Mouse (Mus musculus): ENCODE data around the gene Sema4f. TPM values are rescaled to one million over a fixed set of nuclear protein-coding genes. Genes with fewer than 3 reads are reported as not detected.
A peak's percentile ranks its signal among the peaks of the same experiment; 100 is the strongest.

The Sema4f gene
- polyA plus RNA-seq, 1 experiment from 2014 or later: 4.2 TPM

GRCm38 (mm10) chr6:82868476-82868875, 71.1 kb downstream of the Sema4f start:
- H3K27ac ChIP-seq: no peak overlapping the region
- no peaks in the 10 kb centered on the region for H3K27me3 ChIP-seq
- H3K4me1 ChIP-seq (replicated peaks): peaks cover 4% of the 10 kb centered on the region; the same call in 1 of the 2 replicates
- ATAC-seq (ENCODE audit: insufficient number of reproducible peaks, insufficient read depth, low FRiP score, low TSS enrichment, low read depth): no peak
- 80% methylated on average over 5 of the region's 5 CpGs for WGBS
- 0 out of 2 replicates have a peak, but pooled peaks cover 6% of the 10 kb centered on the region for H3K9me3 ChIP-seq
- no peak overlapping the region for H3K4me3 ChIP-seq (replicated peaks)
- no peak overlapping the region for H3K4me2 ChIP-seq
- H3K36me3 ChIP-seq: no peaks in the 10 kb centered on the region
- H3K9ac ChIP-seq (replicated peaks): no peak overlapping the region

- no peak for ATAC-seq (ENCODE audit: insufficient number of reproducible peaks, insufficient read depth, low FRiP score, low TSS enrichment, low read depth)
- H3K27me3 ChIP-seq: no peaks in the 10 kb centered on the region
- H3K4me1 ChIP-seq (replicated peaks): peaks cover 22% of the 10 kb centered on the region
- H3K36me3 ChIP-seq: no peaks in the 10 kb centered on the region
- no peak overlapping the region for H3K4me3 ChIP-seq (replicated peaks)
- H3K9ac ChIP-seq (replicated peaks): no peak overlapping the region
- 60% methylated on average over 8 of the region's 8 CpGs for WGBS
- 0 out of 2 replicates have a peak overlapping the region, but pooled peaks have one; percentile 8 for H3K27ac ChIP-seq
- H3K9me3 ChIP-seq: 0 out of 2 replicates have a peak, but pooled peaks cover 6% of the 10 kb centered on the region
- H3K4me2 ChIP-seq: no peak overlapping the region
These were observed 76.1 kb downstream of the Sema4f start for GRCm38 (mm10) chr6:82863380-82863874.

- 45% methylated on average over 7 of the region's 7 CpGs for WGBS
- no peak overlapping the region for H3K4me2 ChIP-seq
- peaks cover 22% of the 10 kb centered on the region for H3K4me1 ChIP-seq (replicated peaks)
- H3K27me3 ChIP-seq: no peaks in the 10 kb centered on the region
- no peak for ATAC-seq (ENCODE audit: insufficient number of reproducible peaks, insufficient read depth, low FRiP score, low TSS enrichment, low read depth)
- H3K9ac ChIP-seq (replicated peaks): no peak overlapping the region
- no peaks in the 10 kb centered on the region for H3K36me3 ChIP-seq
- no peak overlapping the region for H3K4me3 ChIP-seq (replicated peaks)
- 0 out of 2 replicates have a peak, but pooled peaks cover 6% of the 10 kb centered on the region for H3K9me3 ChIP-seq
- H3K27ac ChIP-seq: no peak overlapping the region
These were observed 77.1 kb downstream of the Sema4f start for GRCm38 (mm10) chr6:82862475-82862874.

- no peak overlapping the region for H3K9ac ChIP-seq (replicated peaks)
- no peaks in the 10 kb centered on the region for H3K36me3 ChIP-seq
- no peak overlapping the region for H3K27ac ChIP-seq
- H3K4me2 ChIP-seq: no peak overlapping the region
- H3K27me3 ChIP-seq: no peaks in the 10 kb centered on the region
- H3K9me3 ChIP-seq: 0 out of 2 replicates have a peak, but pooled peaks cover 6% of the 10 kb centered on the region
- H3K4me1 ChIP-seq (replicated peaks): peaks cover 22% of the 10 kb centered on the region
- no peak overlapping the region for H3K4me3 ChIP-seq (replicated peaks)
- WGBS: 41% methylated on average over 3 of the region's 3 CpGs
- ATAC-seq (ENCODE audit: insufficient number of reproducible peaks, insufficient read depth, low FRiP score, low TSS enrichment, low read depth): no peak
These were observed 77.5 kb downstream of the Sema4f start for GRCm38 (mm10) chr6:82862042-82862441.

Other genes with a start within 250 kb of the Sema4f start
- 101 and 104 TPM in 2 replicates for gene Pole4, start 234.4 kb downstream of the Sema4f start, polyA plus RNA-seq (2016; fragmentation: Nextera tagmentation; extraction: Ambion mirVana)
- gene Hk2, start 165.3 kb downstream of the Sema4f start, polyA plus RNA-seq (2016; fragmentation: Nextera tagmentation; extraction: Ambion mirVana): 19.2 and 20.1 TPM in 2 replicates
- gene M1ap, start 7.1 kb upstream of the Sema4f start, polyA plus RNA-seq (2016; fragmentation: Nextera tagmentation; extraction: Ambion mirVana): 0.20 and 0.32 TPM in 2 replicates
- 9.9 and 10.0 TPM in 2 replicates for gene Dok1, start 93.7 kb upstream of the Sema4f start, polyA plus RNA-seq (2016; fragmentation: Nextera tagmentation; extraction: Ambion mirVana)
- gene Loxl3, start 94.4 kb upstream of the Sema4f start, polyA plus RNA-seq (2016; fragmentation: Nextera tagmentation; extraction: Ambion mirVana): 15.7 and 19.4 TPM in 2 replicates
- 158 and 159 TPM in 2 replicates for gene Aup1, start 114.8 kb upstream of the Sema4f start, polyA plus RNA-seq (2016; fragmentation: Nextera tagmentation; extraction: Ambion mirVana)
- 68.7 and 75.5 TPM in 2 replicates for gene Htra2, start 115.5 kb upstream of the Sema4f start, polyA plus RNA-seq (2016; fragmentation: Nextera tagmentation; extraction: Ambion mirVana)
- 0.68 and 1.1 TPM in 2 replicates for gene Dqx1, start 118.1 kb upstream of the Sema4f start, polyA plus RNA-seq (2016; fragmentation: Nextera tagmentation; extraction: Ambion mirVana)
- gene Tlx2, start 130.5 kb upstream of the Sema4f start, polyA plus RNA-seq (2016; fragmentation: Nextera tagmentation; extraction: Ambion mirVana): 0.27 and 1.0 TPM in 2 replicates
- 39.0 and 39.7 TPM in 2 replicates for gene Pcgf1, start 138.1 kb upstream of the Sema4f start, polyA plus RNA-seq (2016; fragmentation: Nextera tagmentation; extraction: Ambion mirVana)
- gene Lbx2, start 146.6 kb upstream of the Sema4f start, polyA plus RNA-seq (2016; fragmentation: Nextera tagmentation; extraction: Ambion mirVana): 0.63 and 6.7 TPM in 2 replicates
- gene Ccdc142, start 161.8 kb upstream of the Sema4f start, polyA plus RNA-seq (2016; fragmentation: Nextera tagmentation; extraction: Ambion mirVana): 3.6 and 3.8 TPM in 2 replicates
- gene Gm42688, start 161.8 kb upstream of the Sema4f start, polyA plus RNA-seq (2016; fragmentation: Nextera tagmentation; extraction: Ambion mirVana): 3.9 and 4.2 TPM in 2 replicates
- gene Mrpl53, start 169.3 kb upstream of the Sema4f start, polyA plus RNA-seq (2016; fragmentation: Nextera tagmentation; extraction: Ambion mirVana): 134 and 140 TPM in 2 replicates
- 55.3 and 58.2 TPM in 2 replicates for gene Mogs, start 175.7 kb upstream of the Sema4f start, polyA plus RNA-seq (2016; fragmentation: Nextera tagmentation; extraction: Ambion mirVana)
- 191 and 219 TPM in 2 replicates for gene Wbp1, start 181.8 kb upstream of the Sema4f start, polyA plus RNA-seq (2016; fragmentation: Nextera tagmentation; extraction: Ambion mirVana)
- 17.6 and 19.2 TPM in 2 replicates for gene Ino80b, start 185.7 kb upstream of the Sema4f start, polyA plus RNA-seq (2016; fragmentation: Nextera tagmentation; extraction: Ambion mirVana)
- 62.0 and 62.6 TPM in 2 replicates for gene Rtkn, start 195.7 kb upstream of the Sema4f start, polyA plus RNA-seq (2016; fragmentation: Nextera tagmentation; extraction: Ambion mirVana)
- 10.2 and 10.4 TPM in 2 replicates for gene Wdr54, start 216.6 kb upstream of the Sema4f start, polyA plus RNA-seq (2016; fragmentation: Nextera tagmentation; extraction: Ambion mirVana)
- gene 1700003E16Rik, start 216.6 kb upstream of the Sema4f start, polyA plus RNA-seq (2016; fragmentation: Nextera tagmentation; extraction: Ambion mirVana): 1.8 and 3.0 TPM in 2 replicates
- gene Dctn1, start 226.2 kb upstream of the Sema4f start, polyA plus RNA-seq (2016; fragmentation: Nextera tagmentation; extraction: Ambion mirVana): 102 and 104 TPM in 2 replicates

All from limb, embryonic 12.5 days (tissue).